Mouse (Mus musculus) spleen, adult 2 months (tissue): Measurements from ENCODE around the gene Bcam. TPM values are rescaled to one million over a fixed set of nuclear protein-coding genes. Genes with fewer than 3 reads are reported as not detected.

Experiments used
- DNase-seq, 2 experiments: peaks; one replicate each; pipeline versions ENCODE4 v3.0.0 to v3.0.0-alpha.2; 2012 to 2021; ENCODE audit warnings: low spot score in 2 of 2, low read depth in 1 of 2
- H3K27ac ChIP-seq: fragments of 200-500 bp; 2 replicates; pipeline ENCODE4 v1.5.1; 2012; ENCODE audit warnings: low read length, inconsistent platforms; ENCODE audit not compliant: insufficient read depth
- H3K27me3 ChIP-seq: fragments of 200-500 bp; 2 replicates; pipeline ENCODE4 v1.6.1; 2012; ENCODE audit warnings: mild to moderate bottlenecking, moderate library complexity, low read length, inconsistent platforms; ENCODE audit not compliant: control insufficient read depth, insufficient read depth
- H3K36me3 ChIP-seq: fragments of 200-500 bp; 2 replicates; pipeline ENCODE4 v1.6.1; 2012; ENCODE audit warnings: mild to moderate bottlenecking, low read length, inconsistent platforms; ENCODE audit not compliant: control insufficient read depth, insufficient read depth
- H3K4me1 ChIP-seq: fragments of 200-500 bp; 2 replicates; pipeline ENCODE4 v1.6.1; 2011; ENCODE audit warnings: inconsistent platforms; ENCODE audit not compliant: control insufficient read depth, insufficient read depth, insufficient read length
- H3K4me3 ChIP-seq: fragments of 200-500 bp; 2 replicates; pipeline ENCODE4 v1.5.1; 2011; ENCODE audit warnings: mild to moderate bottlenecking, inconsistent platforms; ENCODE audit not compliant: insufficient read depth, insufficient read length; ENCODE audit errors: extremely low read depth
- CTCF ChIP-seq: fragments of 200-500 bp; IDR thresholded peaks from 2 replicates; pipeline ENCODE4 v1.5.1; 2011; ENCODE audit warnings: mild to moderate bottlenecking, inconsistent platforms; ENCODE audit not compliant: insufficient read depth, insufficient read length, insufficient replicate concordance; ENCODE audit errors: extremely low read depth
- POLR2A ChIP-seq: fragments of 200-500 bp; IDR thresholded peaks from 2 replicates; pipeline ENCODE4 v1.6.1; 2011; ENCODE audit warnings: low read depth, low read length, inconsistent platforms
- WGBS: fragments of 180-500 bp; shearing (Covaris S2); methylation state at CpG from one replicate; pipeline ENCODE4 v1.1.7; 2018; 5-methylcytosine and 5-hydroxymethylcytosine counted together
- polyA plus RNA-seq: library from polyadenylated mRNA; depleted of rRNA; stranded (reverse); fragments of >200 nt; gene quantifications from 2 replicates; pipeline ENCODE4 v1.2.3, GENCODE M21; 2012

Gene Bcam
- polyA plus RNA-seq, 1 experiment = 30.1 TPM

DNA sequence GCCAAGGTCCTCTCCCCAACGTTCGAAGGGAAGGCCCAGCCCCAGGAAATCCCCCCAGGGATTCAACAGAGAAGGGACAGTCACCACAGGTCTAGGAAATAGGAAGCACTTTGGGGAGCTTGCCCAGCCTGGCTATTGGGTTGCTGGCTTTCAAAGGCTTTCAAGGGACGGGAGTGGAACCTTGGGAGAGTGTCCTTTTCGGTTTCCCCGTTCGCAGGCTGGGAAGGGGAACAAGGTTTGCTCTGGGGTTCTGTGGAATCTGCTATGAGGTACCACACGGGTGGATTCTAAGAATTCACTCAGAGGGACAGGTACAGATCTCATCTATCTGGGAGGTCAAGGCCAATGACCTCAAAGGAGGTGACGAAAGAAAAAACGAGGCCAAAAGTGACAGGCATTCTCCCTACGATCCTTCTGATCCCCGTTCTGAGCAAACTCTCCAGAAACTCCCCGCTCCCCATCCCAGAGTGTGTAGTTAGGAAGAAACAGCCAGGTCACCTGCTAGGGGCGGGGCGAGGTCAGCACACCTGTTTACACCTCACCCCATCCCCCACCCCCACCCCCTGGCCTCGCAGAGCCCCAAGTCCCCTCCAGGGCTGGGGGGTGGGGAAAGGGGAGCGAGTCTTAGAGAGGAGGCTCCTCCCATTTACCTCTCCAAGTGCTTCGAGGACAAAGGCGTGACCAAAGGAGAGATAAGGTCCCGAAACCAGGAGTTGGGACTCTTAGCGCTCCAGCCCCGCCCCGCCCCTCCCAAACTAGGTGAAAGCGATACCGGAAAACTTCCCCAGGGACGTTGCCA, 23.2 kb downstream of the Bcam start:
- TF ChIP-seq POLR2A (no peak), CTCF (no peak)

DNA sequence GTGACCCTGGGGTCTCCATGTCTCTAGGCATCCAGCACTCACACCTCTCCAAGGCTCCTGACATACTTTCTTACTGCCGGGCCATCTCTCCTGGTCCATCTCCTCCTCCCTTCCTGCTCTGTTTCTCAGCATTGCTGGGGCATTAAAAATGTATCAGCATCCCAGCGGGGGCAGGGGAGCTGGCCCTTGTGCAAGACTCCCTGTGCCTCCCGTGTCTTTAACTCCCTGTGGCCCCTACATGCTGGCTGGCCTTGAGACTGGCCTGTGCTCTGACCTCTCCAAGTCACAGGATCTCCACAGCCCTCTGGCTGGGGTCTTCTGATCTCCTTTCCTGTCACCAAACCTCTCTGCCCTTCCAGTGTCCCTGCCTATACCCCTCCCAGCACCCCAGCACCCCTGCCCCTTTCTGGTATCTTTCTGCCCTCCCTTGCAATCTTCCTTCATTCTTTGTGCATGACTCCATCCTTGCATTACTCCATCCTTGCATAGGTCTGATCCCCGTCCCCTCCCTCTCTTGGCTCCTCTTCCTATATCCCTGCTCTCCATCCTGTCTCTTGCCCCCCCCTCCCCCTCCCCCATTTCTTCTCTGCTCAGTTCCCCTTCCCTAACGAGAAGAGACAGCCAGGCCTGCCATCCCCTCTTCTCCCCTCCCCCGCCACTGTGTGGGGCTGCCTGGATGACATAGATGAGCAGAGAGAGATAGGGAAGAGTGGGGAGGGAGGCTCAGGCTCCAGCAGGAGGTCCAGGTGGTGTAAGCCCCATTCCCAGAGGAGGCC, 24.2 kb downstream of the Bcam start:
- Histone ChIP-seq H3K36me3 (no peaks in the 10 kb centered on the region), H3K4me3 (no peak overlapping the region), H3K27me3 (peaks cover 4% of the 10 kb centered on the region), H3K27ac (peak overlapping the region; percentile 52; the same call in 1 of the 2 replicates), H3K4me1 (no peaks in the 10 kb centered on the region; the same call in 1 of the 2 replicates)
- no peak for TF ChIP-seq CTCF
- TF ChIP-seq POLR2A = no peak
- WGBS = 68% methylated on average over 6 of the region's 6 CpGs
- no peak for DNase-seq

More for the DNA sequence above, 23.2 kb downstream of the Bcam start:
- H3K4me3 ChIP-seq = 0 out of 2 replicates have a peak overlapping the region, but pooled peaks have one; percentile 43
- H3K27me3 ChIP-seq = peaks cover 4% of the 10 kb centered on the region
- H3K4me1 ChIP-seq = no peaks in the 10 kb centered on the region; the same call in 1 of the 2 replicates
- no peak for DNase-seq
- WGBS = 49% methylated on average over 25 of the region's 25 CpGs
- H3K36me3 ChIP-seq = no peaks in the 10 kb centered on the region
- 0 out of 2 replicates have a peak overlapping the region, but pooled peaks have one; percentile 45 for H3K27ac ChIP-seq

DNA sequence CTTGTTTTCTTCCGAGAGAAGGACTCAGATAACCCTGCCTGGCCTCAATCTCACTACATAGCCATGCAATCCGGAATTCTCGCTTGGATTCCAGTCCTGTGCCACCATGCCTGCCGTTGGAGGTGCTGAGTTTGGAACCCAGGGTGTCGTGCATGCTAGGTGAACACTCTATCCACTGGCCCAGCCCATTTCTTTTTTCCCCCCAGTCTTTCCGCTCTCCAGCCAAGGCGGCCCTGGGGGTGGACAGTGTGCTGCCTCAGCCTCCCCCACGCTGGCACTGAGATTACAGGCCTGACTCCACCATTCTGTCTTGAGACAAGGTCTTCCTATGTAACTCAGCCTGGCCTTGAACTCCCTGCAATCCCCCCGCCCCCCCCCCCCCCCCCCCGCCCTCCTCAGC, 24.8 kb downstream of the Bcam start:
- TF ChIP-seq CTCF (no peak), POLR2A (no peak)
- WGBS = 88% methylated on average over 8 of the region's 10 CpGs
- Histone ChIP-seq H3K36me3 (no peaks in the 10 kb centered on the region), H3K4me1 (no peaks in the 10 kb centered on the region; the same call in 1 of the 2 replicates), H3K27me3 (peaks cover 4% of the 10 kb centered on the region), H3K27ac (0 out of 2 replicates have a peak overlapping the region, but pooled peaks have one; percentile 18), H3K4me3 (no peak overlapping the region)
- DNase-seq = no peak

DNA sequence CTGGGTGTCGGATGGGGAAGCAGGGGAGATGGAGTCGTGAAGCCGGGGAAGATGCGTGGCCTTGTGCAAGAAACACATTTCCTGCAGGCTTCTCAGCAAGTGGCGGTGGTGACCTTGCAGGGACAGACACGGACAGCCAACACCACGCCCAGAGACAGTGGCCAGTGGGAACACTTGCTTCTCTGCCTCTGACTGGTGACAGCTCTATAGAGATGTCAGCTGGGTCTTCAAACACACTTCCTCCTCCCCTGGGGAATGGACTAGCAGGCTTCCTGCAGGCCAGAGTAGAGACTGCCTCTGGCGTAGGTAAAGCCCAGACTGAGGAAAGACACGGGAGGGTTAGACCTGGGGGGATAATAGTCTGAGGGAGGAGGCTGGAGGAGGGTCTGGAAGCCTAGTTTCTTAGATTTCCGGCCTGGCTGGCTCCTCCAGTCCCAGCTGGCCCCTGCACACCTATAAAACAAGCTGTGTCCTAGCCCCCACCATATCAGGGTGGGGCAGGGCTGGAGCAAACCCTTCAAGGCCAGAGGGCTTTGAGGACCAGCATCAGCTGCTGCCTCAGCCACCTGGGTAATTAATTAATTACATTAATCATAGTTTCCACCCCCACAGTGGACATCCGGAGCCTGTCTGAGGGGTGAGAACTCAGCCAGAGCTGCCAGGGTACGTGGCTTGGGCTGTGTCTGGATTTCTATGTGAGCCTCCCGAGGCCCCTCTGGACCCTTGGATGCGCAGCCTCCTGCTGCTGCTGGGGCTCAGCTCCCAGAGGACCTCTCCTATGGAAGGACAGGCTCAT, 26.0 kb downstream of the Bcam start:
- peaks cover 4% of the 10 kb centered on the region for H3K27me3 ChIP-seq
- H3K36me3 ChIP-seq = no peaks in the 10 kb centered on the region
- H3K4me3 ChIP-seq = no peak overlapping the region

DNA sequence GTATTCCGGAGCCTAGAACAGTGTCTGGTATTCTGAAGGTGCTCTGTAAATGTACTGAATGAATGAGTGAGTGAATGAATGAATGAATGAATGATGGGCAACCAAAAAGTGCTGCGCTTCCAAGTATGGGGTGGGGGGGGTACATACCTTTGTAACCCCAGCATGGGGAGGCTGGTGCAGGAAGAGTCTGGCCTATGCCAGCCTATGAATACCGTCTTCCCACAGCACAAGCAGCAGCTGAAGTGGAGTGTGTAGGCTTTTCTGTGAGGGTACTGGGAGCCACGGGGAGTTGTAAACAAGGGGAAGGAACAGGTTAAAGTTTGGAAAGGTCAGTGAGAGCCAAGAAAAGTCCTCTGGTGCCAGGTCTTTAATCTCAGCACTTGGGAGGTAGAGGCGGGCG, 27.0 kb downstream of the Bcam start:
- WGBS = 85% methylated on average over 6 of the region's 6 CpGs
- no peaks in the 10 kb centered on the region; the same call in 1 of the 2 replicates for H3K4me1 ChIP-seq
- H3K4me3 ChIP-seq = no peak overlapping the region
- no peak overlapping the region for H3K27ac ChIP-seq
- DNase-seq = no peak
- no peaks in the 10 kb centered on the region for H3K36me3 ChIP-seq
- TF ChIP-seq POLR2A (no peak), CTCF (no peak)
- H3K27me3 ChIP-seq = no peaks in the 10 kb centered on the region

More for the DNA sequence above, 26.0 kb downstream of the Bcam start:
- Histone ChIP-seq H3K27ac (peak overlapping the region; percentile 25; the same call in 1 of the 2 replicates), H3K4me1 (no peaks in the 10 kb centered on the region; the same call in 1 of the 2 replicates)
- 55% methylated on average over 14 of the region's 14 CpGs for whole genome bisulfite sequencing
- TF ChIP-seq CTCF = no peak
- TF ChIP-seq POLR2A = no peak
- no peak for DNase-seq

DNA sequence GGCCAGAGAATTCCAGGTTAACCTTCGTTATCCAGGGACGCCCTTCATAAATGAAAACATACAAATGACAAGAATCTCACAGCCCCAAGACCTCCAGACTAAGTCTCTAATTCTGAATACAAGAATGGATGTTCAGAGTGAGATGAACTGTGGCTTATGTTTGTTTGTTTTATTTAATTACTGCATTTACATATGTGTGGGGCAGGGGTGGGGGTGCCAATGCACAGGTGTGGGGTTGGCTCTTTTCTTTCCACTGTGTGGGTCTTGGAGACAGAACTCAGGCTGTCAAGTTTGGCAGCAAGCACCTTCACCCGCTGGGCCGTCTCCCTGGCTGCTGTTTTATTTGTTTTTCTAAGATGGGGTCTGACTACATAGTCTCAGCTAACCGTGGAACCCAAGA, 28.3 kb downstream of the Bcam start:
- H3K27ac ChIP-seq = no peak overlapping the region
- no peaks in the 10 kb centered on the region for H3K4me1 ChIP-seq
- TF ChIP-seq POLR2A (no peak), CTCF (no peak)
- H3K27me3 ChIP-seq = no peaks in the 10 kb centered on the region
- no peak overlapping the region for H3K4me3 ChIP-seq
- no peaks in the 10 kb centered on the region for H3K36me3 ChIP-seq
- DNase-seq = no peak
- WGBS = 90% methylated on average over 5 of the region's 5 CpGs
